Mouse (Mus musculus) layer of hippocampus, adult 2 months (tissue): ENCODE measurements around the gene Pllp. TPM values are rescaled to one million over a fixed set of nuclear protein-coding genes. Genes with fewer than 3 reads are reported as not detected.

Source experiments
- DNase-seq, 2 experiments: peaks; one replicate each; pipeline ENCODE4 v3.0.0; 2022; ENCODE audit warnings: low spot score in 2 of 2
- H3K27ac ChIP-seq: fragments of 200-600 bp; 2 replicates; pipeline ENCODE4 v1.8.1; 2022
- H3K4me3 ChIP-seq: fragments of 200-600 bp; 2 replicates; pipeline ENCODE4 v1.8.1; 2022; ENCODE audit warnings: mild to moderate bottlenecking
- CTCF ChIP-seq: fragments of 200-600 bp; conservative IDR thresholded peaks from 2 replicates; pipeline ENCODE4 v1.8.1; 2022; ENCODE audit warnings: antibody characterized with exemption, mild to moderate bottlenecking, moderate library complexity
- total RNA-seq, 2 experiments: library from RNA; stranded (reverse); gene quantifications; 2 replicates each; pipeline ENCODE4 v1.2.3; 2021

The Pllp gene
- total RNA-seq, 2 experiments from 2014 or later: 37.5 to 39.8 TPM

DNA sequence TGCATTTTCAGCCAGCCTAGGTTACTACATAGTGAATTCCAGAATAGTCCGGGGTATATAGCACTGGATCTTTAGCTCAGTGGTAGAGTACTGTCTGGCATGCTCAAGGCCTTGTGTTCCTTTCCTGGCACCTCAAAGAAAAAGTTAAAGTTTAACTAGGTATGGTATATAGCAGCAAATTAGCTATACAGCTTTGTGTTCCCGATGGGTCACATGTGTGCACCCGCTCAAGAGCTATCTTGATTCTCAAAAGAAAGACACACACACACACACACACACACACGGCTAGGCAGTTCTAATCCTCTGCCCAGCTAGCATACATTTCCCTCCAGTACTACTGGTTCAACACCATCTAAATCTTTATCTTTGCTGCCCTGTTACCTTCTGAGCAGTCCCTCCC is 35.7 kb downstream of the Pllp start:
- H3K4me3 ChIP-seq: no peak overlapping the region
- TF ChIP-seq CTCF: no peak
- no peak for DNase-seq

DNA sequence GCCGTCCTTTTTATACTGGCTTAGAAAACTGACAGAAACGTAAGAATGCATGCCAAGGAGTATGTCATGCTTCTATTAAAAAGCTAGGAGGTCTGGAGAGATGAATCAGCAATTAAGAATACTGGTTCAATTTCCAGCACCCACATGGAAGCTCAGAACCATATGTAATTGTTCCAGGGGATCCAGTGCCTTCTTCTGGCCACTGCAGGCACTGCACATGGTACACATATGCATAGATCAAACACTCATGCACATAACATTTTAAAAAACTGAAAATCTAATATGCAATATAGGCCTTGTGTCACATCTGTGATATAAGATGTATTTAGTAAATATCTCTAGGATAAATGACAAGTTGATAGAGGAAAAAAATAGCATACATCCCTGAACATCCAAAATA is 38.0 kb downstream of the Pllp start:
- Histone ChIP-seq H3K27ac (no peak overlapping the region), H3K4me3 (no peak overlapping the region)
- peak; percentile 61 for TF ChIP-seq CTCF
- DNase-seq: no peak

More for the DNA sequence above, 35.7 kb downstream of the Pllp start:
- H3K27ac ChIP-seq: no peak overlapping the region

DNA sequence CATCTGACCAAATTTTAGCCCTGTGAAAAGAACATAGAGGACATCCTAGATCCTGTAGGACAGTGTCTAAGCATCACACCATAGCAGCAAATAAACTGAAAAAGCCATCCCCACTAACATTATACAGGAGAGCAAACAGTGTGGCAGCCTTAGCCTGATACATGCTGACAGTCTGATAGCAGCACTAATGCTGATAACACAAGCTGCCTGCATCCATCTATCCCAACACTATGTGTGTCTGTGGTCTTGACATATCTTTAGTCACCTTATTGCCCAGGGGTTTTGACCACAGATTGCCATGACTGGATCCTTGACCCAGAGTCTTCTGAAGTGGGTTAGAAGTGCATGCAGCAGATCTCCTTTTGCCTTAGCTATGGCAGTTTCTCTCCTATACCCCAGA is 41.1 kb downstream of the Pllp start:
- H3K27ac ChIP-seq: no peak overlapping the region
- H3K4me3 ChIP-seq: no peak overlapping the region
- no peak for TF ChIP-seq CTCF
- no peak for DNase-seq

DNA sequence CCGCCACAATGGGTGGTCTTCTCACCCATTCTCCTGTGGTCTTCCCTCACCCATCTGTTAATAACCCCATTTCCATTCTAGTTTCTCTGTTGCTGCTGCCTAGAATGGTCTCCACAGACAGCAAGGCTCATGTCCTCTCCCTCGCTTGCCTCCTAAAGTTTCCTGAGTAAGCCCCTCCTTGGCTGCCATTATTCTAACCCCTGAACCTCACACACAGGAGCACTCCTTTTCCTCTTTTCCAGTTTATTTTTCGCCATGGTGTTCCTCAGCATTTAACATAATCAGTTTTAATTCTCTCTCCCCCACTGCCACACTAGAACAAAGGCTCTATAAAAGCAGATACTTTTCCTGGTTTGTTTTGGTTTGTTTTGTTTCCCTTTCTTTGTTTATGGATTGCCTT is 43.1 kb downstream of the Pllp start:
- no peak for TF ChIP-seq CTCF
- H3K4me3 ChIP-seq: no peak overlapping the region
- H3K27ac ChIP-seq: no peak overlapping the region
- no peak for DNase-seq

DNA sequence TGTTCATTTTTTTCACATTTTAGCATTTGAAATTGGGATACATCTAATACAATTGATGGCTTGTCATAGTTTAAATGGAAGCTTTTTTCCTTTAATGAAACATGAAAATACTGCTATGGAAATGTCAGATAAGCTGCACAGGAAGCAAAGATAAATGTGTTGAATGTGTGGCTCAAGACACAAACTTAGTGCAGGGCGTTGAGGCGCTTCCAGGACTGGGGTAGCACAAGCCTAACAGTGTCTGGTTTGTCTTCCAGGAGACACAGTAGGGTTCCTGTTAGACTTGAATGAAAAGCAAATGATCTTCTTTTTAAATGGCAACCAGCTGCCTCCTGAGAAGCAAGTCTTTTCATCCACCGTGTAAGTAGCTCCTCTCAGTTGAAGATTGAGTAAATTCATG is 46.6 kb downstream of the Pllp start:
- TF ChIP-seq CTCF: no peak
- no peak overlapping the region for H3K27ac ChIP-seq
- DNase-seq: no peak
- no peak overlapping the region for H3K4me3 ChIP-seq

DNA sequence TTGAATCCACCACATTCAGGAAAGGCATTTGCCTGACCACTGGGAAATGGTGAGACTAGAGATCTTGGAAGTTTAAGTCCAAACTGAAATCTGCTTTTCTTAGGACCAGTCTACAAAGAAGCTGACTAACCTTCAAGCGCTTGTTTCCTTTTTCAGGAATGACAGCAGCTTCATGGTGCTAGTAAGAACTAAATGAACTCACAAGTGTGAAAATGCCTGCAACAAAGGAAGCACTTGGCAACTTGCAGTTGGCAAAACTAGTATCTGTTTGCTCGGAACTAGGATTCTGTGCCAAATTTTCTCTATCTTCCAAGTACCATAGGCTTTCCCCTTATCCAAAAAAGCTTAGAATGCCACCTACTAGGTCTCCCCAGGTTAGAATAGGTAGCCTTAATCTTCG is 49.9 kb downstream of the Pllp start:
- Histone ChIP-seq H3K27ac (no peak overlapping the region), H3K4me3 (no peak overlapping the region)
- no peak for DNase-seq
- TF ChIP-seq CTCF: no peak

DNA sequence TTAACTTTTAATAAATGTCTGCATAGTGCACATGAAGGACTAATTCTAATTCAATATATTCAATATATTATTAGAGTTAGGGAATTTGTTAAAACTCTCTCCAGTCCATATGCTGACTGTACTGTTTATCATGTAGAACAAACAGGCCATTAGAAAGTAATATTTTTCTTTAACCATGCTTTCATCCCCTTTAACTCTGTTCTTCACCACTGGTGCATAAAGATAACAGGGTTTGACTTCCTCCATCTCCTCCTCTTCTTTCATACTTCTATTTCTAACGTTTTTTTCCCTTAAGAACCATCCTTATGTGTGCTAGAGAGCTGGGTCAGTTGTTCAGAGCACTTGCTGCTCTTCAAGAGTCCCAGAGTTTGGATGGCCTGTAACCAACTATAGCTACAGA is 50.9 kb downstream of the Pllp start:
- TF ChIP-seq CTCF: no peak
- Histone ChIP-seq H3K4me3 (no peak overlapping the region), H3K27ac (no peak overlapping the region)
- no peak for DNase-seq

DNA sequence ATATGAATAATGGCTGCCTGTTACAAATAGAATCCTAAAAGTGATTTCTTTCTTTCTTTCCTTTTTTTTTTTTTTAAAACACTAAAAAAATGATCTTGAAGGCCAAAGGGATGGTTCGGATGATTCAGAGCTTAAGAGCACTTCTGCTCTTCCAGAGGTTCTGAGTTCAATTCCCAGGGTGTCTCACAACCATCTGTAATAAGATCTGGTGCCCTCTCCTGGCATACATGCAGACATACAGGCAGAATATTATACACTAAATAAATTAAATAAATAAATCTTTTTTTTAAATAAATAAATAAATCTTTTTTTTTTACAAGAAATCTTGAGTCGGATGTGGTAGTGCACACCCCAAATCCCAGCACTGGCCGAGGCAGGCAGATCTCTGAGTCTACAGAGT is 54.1 kb downstream of the Pllp start:
- TF ChIP-seq CTCF: peak; percentile 54
- no peak for DNase-seq
- Histone ChIP-seq H3K4me3 (no peak overlapping the region), H3K27ac (no peak overlapping the region)

DNA sequence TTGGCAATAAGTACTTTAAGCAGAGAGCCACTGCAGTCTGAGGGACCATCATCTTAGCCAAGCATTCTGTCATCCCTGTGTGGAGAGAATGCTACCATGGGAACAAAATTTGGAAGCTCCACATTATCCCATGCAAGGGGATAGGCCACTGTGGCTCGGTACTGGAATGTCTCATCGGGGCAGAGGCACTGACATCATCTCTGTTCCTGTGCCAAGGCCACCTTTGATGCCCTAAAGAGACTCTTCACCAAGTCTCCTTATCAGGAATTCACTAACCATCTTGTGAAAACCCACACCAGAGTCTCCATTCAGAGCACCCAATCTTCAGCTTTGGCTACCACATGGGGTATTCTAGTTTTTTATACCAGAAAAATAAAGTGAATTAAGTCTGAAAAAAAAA is 54.9 kb downstream of the Pllp start:
- Histone ChIP-seq H3K27ac (no peak overlapping the region), H3K4me3 (no peak overlapping the region)
- TF ChIP-seq CTCF: no peak
- DNase-seq: no peak

DNA sequence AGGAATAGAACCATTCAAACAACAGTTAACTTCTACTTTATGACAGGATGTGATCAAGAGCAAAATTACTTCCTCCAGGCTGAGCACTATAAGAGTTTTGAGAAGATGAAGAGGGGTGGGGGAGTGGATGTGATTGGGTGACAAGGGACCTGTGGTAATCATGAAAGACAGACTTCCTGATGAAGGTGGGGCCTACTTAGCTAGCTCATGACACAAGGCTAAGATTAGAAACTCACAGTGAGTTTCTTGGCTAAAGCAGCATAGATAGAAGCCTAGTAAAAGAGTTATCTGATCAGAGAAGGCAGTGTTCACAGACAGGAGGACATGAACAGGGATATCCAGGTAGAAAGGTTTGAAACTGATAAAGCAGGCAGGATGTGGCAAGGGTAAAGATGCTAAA is 61.9 kb downstream of the Pllp start:
- H3K4me3 ChIP-seq: no peak overlapping the region
- no peak for TF ChIP-seq CTCF
- DNase-seq: no peak
- H3K27ac ChIP-seq: no peak overlapping the region

DNA sequence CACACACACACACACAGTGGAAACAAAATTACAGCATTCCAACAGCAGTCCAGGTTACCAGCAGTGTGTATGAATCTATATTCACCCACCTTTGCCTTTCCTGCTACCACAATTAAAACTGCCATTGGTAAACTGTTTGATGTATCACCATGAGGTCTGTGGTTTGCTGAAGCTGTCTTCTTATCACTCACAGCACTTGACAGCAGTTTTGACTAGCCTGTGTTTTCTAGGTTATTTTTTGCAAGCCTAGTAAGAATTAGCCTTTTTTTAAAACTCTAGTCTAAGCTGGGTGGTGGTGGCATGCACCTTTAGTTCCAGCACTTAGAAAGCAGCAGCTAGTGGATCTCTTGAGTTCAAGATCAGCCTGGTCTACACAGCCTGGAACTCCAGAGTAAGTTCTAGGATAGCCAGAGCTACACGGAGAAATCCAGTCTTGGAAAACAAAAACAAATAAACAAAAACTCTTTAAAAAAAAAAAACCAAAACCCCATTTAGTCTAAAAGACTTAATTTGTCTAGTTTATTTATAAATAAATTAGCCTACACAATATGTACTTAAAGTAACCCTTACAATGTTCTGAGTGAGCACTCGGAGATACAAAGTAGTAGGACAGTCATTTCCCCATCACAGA is 62.4 kb downstream of the Pllp start:
- no peak overlapping the region for H3K4me3 ChIP-seq
- H3K27ac ChIP-seq: no peak overlapping the region
- TF ChIP-seq CTCF: no peak
- no peak for DNase-seq

Other genes with a start within 250 kb of the Pllp start
- gene Cpne2, start 163.3 kb downstream of the Pllp start, total RNA-seq: 10 to 100 TPM; 29.3 to 35.0 TPM
- 10 to 100 TPM; 25.8 to 26.1 TPM for gene Rspry1, start 94.3 kb downstream of the Pllp start, total RNA-seq
- 10 to 100 TPM; 38.6 to 45.6 TPM for gene Fam192a, start 94.3 kb downstream of the Pllp start, total RNA-seq
- gene Arl2bp, start 29.7 kb downstream of the Pllp start, total RNA-seq: 100 to 1,000 TPM; 145 to 147 TPM
- under 1 TPM in 1 of 2 experiments, not detected in 1; 0.37 TPM for gene Ccl22, start 49.3 kb upstream of the Pllp start, total RNA-seq
- 100 to 1,000 TPM; 396 to 397 TPM for gene Cx3cl1, start 75.7 kb upstream of the Pllp start, total RNA-seq
- 1 to 10 TPM; 3.4 to 6.0 TPM for gene Ccl17, start 114.2 kb upstream of the Pllp start, total RNA-seq
- 10 to 100 TPM; 78.2 to 83.7 TPM for gene Coq9, start 142.0 kb upstream of the Pllp start, total RNA-seq
- gene Ciapin1, start 142.1 kb upstream of the Pllp start, total RNA-seq: 10 to 100 TPM; 60.9 to 67.2 TPM
- 10 to 100 TPM; 69.1 to 71.4 TPM for gene Polr2c, start 161.2 kb upstream of the Pllp start, total RNA-seq
- 10 to 100 TPM; 24.1 to 26.4 TPM for gene Dok4, start 180.1 kb upstream of the Pllp start, total RNA-seq
- gene Ccdc102a, start 221.8 kb upstream of the Pllp start, total RNA-seq: 1 to 10 TPM; 1.7 to 1.9 TPM
- not detected for gene Adgrg5, start 227.4 kb upstream of the Pllp start, total RNA-seq